Mouse (Mus musculus): ENCODE measurements around the gene Mical3. TPM values are rescaled to one million over a fixed set of nuclear protein-coding genes. Genes with fewer than 3 reads are reported as not detected.

Gene Mical3
- total RNA-seq, 2 experiments from 2014 or later = 43.0 to 75.5 TPM

DNA sequence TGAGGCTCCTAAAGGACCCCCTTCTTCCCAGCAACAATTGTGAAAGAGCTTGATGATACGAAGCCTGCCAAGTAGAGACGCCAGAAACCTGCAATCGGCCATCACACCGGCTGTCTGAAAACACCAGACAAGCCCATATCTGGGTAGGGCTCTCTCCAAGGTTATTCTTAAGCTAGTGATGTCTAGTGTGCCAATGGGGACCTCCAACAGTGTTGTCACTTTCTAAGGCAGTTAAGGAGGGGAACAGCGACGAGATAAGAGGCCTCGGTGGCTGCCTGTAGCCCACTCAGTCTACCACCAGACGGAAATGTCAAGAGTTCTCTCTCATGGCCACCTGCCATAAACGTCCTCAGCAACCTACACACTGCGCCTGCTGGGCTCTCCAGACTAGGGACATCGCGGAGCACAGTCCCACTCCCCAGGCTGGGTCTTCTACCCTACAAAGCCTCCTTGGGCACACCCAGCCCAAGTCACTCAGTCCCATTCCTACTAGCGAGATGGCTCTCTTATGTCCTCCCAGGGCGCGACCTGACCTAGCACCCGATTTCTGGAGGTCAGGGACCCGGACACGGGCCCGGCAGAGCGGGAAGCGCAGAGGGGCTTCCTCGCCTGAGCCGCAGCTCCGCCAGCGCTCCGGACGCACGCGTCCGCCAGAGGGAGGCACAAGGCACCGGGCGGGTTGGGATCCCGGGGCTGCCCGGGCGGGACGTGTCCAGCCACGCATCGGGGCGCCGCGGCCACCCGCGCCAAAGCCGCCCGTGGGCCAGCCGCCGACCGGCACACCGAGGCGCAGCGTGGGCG, 21.4 kb downstream of the Mical3 start:
- peak; percentile 57 for DNase-seq

DNA sequence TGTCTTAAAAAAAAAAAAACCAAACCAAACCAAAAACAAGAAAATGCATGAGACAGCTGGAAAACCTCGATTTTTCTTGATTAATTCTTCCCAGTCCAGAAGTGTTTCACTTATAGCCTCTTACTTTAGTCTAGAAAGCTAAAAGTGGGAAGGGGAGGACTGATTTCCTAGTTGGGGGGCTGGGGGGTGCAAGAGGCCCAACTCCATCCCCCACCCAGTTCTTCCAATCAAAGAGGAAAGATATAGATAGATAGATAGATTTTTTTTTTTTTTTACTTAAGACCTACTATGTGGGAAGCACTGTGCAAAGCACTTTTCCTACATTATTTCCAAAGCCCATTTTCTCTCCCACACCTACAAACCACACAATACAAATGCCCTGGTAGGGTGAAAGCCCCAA, 22.7 kb downstream of the Mical3 start:
- DNase-seq = no peak

DNA sequence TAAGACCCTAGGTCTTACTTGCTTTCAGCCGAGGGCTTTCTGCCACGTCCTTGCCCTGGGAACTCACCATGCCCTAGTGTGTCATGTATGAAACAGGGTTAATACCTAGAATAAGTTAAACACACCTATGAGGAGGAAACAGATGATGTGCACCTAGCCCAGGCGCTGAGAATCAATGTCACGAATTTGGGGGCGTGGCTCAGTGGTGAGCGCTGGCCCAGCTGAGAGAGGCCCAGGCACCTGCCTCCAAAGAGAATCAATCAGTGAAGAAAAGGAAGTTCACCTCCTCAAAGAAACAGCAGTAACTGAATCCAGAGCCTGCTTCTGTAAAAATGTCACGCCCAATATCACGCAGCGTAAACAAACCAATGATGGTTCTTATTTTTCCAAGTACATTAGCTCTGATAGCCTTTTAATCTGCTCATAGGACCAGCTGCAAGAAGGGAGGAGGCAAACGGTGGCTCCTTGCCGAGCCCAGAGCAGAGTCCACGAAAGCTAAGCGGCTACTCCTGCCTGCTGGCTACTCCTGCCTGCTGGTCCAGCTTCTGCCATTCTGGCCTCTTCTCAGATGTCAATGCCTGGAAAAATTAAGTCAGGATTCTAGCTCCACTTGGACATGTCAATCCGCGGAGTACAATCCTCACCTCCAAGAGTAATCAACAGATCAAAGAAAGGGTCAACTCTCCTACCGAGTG, 23.9 kb downstream of the Mical3 start:
- no peak for DNase-seq

DNA sequence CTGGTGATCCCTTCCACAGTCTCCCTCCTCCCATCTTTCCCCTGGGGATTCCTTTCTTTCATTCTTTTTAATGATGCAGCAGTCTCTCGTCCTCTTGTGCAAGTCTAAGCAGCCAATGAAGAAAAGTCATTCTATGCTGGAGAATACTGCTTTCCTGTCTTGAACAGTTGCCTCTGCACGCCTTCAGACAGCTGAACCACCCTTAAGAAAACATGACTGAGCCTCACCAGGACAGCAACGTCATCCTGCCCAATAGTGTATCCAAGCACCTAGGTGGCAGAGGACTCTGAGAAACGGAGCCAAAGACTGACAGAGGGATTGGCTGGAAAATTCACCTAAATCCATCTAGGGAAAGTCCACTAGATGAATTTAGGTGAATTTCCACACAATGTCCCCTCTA, 25.1 kb downstream of the Mical3 start:
- DNase-seq = no peak

DNA sequence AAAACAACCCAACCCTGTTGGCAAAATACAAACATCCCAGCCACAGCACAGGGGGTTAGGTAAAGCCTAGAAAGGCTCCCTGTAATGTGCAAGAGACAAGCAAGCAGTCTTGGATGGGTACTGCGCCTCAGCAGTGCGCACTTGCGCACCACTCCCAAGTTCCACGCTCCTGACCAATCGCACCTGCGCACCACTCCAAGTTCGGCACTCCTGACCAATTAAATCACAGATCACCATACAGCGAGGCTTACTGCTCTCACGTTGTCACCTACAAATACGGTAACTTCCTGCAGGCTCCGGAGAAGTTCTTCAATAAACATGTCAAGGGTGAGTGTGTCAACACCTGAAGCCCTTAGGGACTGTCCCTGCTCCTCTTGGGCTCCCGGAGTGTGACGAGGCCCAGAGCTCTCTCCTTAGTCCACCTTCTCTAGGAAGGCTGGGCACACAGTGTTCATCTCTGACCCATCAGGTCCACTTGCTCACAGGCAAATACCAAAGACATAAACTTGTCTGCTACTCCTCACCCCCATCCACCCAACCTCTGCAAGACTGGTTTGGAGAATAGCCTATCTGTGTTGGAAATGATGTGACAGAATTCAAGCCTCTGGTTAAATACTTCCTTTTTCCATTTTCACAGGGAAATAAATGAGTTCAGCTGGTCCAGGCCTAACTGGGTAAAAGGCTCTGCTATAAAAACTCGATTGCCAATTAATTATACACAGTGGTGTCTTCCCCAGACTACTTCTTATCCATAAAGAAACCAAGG, 27.2 kb downstream of the Mical3 start:
- no peak for DNase-seq

DNA sequence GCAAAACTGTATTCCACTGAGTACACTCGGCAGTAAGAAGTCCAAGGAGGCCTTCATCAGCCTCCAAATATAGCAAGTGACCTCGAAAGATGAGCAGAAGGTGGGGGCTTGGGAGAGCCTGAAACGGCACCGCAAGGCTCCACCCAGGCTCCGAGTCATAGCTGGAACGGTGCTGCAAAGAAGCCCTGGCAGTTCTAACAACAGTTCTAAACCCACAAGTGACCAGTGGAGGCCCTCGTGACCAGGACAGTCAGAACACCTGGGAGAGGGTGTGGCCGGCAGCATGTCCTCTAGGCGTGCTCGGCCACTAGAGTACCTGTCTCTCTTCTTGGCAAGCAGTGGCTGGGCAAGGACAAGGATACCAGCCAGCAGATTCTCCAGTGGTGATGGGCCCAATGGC, 27.9 kb downstream of the Mical3 start:
- peak; percentile 66 for DNase-seq

DNA sequence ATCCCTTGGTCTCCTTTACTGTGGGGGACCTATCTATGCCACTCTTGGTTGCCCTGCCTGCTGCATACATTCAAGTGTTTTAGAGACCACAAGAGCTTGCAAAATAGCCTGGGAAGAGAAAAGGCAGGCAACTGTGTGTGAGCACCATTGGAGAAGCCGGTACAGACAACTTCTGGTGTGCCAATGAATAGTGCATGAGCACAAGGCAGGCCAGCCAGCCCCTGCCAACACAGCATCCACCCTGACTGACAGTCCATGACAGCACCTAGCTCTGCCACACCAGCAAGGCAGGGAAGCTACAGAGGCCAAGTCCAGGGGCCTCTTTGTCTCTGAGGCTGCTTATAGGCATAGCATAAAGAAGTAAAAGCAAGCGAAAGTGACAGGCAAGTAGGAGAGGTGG, 28.7 kb downstream of the Mical3 start:
- DNase-seq = no peak

DNA sequence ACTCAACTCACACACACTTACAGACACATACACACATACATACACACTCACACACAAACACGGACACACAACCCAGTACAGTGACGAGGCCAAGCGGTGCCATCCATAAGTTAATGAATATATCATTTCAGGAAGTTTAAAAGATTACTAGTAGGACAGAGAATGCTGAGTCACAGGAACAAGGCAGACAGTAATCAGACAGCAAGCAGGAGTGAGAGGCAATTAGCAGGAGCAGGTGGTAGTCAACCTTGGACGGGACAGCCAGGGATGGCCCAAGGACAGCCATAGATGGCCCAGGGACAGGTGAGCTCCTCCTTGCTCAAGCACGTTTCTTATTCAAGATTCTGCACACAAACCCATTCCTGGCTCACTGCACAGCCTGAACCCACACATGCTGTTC, 29.6 kb downstream of the Mical3 start:
- no peak for DNase-seq

DNA sequence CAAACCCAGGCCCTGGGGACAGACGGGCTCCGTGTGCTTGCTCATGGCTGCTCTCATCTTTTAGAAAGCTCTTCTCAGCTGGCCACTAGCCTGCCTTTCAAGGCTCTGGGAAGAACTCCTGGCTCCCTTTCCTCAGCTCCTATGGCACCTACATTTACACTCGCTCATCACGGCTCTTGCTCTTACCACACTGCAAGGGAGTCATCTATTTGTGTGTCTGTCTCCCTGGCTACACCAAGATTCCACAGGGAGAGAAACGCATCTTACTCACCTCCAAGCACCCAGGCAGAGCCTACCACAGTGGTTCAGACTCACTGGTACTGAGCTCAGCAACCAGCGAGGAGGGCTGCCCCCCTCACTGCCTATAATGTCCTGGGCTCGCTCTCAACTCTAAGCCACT, 31.0 kb downstream of the Mical3 start:
- no peak for DNase-seq

DNA sequence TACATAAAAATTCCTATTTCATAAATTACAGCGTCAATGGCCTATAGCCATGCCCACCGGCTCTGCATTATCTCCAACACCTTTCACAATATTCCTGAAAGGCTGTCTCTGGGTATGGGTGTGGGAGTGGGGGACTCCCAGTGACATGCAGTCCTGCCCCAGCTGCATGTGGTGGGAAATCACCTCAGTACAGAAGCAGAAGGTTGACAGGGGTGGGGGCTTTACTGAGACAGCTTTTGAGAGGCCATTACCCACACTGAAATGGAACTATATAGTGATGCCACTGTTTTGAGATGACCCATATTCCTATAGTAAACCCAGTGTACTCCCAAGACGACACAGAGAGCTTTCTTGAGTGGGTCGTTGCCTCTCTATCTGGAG, 31.6 kb downstream of the Mical3 start:
- no peak for DNase-seq

DNA sequence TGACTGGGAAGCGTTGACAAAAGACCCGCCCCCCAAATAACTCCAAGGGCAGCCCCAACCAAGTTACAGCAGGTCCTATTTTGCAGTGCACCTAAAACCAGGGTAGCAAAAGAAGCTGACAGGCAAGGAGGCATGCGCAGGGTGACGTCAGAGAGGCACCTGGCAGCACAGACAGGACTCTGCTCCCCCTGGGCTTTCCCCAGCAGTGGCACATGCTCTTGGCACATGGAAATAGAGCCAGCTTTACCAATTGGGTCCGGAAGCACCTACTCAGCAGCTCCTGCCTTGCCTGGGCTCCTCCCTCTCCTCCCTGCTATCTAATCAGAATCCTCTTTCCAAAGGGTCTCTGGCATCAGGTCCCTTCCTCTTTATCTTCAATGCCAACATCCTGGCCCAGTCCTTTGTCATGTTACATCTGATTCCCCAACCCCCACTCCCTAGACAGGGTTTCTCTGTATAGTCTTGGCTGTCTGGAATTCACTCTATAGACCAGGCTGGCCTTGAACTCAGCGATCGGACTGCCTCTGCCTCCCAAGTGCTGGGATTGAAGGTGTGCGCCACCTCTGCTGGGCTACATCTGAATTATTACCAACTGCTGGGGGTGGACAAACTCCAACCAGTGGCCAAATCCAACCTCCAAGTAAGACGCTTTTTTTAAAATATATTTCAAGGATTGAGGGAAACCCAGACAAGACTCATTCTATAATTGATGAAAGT, 32.1 kb downstream of the Mical3 start:
- peak; percentile 50 for DNase-seq

DNA sequence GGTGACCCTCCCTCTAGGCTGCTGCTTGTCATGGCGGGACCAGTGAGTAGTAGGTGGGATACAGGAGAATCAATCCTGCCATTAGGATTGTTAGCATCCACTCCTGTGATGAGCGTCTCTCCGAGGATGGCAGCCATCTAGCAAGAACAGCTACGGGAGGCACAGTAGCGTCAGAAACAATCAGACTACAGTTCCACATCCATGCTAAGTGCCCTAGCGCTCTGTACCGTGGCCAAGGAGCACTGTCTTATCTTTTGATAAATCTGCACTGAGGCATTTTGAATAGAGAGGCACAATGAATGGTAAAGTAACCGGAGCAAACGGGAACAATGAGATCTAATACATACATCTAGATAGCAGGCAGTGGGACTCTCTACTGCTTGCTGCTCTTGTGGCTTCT, 32.7 kb downstream of the Mical3 start:
- DNase-seq = no peak

DNA sequence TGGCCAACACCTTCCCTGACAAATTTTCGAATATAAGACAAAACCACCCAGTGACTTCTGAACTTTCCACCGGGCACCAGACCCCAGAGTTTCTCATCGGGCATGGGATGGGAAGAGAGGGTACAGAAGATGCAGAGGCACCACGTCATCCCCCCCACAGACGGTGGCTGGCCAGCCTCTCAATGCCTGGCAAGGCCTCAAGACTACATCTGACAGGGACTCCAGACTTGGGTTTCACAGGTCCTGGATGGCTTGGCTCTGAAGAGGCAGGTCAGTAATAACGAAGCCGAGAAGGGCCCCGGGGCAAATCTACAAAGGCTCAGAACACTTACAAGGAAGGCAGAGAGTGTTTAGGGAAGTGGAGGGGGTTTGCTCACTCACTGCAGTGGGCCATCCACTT, 33.9 kb downstream of the Mical3 start:
- DNase-seq = no peak

DNA sequence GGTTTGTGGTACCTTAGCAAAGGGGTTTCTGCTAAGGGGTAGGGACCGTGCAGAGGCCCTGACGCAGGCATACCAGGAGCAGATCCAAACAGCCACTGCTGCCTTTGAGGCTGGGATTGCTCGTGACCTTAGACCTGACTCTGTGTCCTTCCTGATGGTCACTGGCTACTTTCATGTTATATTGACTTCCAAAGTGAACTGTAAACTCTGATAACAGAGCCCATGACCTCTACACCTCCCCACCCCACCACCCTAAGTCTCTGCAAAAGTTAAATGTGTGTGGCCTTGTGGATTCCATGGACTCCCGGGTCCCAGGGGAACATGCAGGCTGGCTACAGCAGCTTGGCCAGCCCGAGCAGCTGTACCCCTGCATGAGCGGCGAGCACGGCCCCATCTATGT, 34.4 kb downstream of the Mical3 start:
- DNase-seq = no peak

DNA sequence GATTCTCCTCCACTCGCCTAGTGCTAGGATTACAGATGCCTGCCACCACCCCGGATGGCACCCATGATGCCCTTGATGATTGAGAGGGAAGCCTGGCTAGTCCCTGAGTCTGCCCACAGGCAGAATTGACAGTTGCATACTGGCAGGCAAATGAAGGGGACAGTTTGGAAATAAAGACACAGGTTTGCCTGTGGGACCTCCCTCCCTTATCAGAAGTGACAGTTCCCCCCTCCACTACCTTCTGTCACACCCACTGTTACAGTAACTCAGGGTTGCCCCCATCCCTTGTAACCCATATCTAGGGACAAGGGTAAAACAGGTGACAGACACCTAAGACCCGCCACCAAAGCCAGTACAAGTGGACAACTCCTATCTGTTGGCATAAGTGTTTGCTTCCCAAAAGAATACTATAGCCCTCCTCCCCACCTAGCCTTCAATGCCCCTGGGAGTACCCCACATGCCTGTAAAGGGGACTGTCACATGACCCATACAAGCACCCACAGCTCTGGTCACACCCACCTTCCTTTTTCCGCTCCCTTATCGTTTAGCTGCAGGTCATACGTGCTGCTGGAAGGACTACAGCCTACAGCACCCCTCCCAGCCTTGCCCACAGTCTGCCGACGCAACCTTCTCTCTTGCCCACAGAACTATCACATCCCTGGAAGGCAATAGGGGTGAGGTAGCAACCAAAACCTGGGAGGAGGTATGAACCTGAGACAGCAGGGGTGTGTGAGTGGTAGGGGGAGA, 37.0 kb downstream of the Mical3 start:
- no peak for DNase-seq

DNA sequence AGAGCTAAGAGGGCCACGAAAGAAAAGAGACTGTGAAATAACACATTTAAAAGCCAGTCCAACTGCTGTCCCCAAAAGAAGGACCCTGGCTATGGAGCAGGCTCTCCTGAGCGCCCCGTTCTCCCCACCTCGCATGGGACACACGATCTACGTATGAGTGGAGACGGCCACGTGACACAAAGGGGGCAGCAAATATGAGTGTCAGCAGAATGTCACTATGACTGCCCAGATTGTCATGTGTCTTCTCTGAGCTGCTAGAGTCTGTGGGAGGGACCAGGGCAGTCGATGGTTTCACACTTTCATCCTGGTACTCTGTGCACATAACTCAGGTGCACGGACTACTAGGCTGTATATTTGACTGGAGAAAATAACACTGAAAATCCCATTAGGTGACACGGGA, 40.0 kb downstream of the Mical3 start:
- DNase-seq = no peak

DNA sequence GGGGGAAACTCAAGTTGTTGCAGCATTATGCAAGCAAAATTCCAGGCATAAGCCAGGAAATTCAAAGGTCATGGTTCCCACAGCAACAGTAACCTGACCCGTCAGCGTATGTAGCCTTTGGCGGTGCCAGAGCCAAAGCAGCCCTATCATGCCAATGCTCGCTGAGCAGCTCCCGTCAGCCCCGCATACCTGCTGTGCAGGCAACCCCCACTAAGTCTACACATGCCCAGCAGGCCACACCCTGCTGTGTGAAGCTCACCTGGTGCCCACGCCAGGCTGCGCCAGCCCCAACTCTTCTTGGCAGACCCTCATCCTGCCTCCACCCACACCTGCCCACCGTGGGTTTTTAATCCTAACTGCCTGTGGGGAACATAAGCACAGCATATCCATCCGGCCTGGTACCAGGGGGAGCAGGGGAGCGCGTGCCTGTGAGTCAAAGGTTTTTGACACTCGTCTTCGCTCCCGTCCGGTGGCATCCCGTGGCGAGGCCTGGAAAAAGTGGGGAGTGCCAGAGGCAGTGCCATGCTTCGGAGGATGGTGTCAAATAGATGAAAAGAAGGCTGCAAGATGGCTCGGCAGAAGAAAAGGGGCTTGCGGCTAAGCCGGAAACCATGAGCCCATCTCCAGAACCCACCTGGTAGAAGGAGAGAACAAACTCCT, 43.1 kb downstream of the Mical3 start:
- peak; percentile 79 for DNase-seq

DNA sequence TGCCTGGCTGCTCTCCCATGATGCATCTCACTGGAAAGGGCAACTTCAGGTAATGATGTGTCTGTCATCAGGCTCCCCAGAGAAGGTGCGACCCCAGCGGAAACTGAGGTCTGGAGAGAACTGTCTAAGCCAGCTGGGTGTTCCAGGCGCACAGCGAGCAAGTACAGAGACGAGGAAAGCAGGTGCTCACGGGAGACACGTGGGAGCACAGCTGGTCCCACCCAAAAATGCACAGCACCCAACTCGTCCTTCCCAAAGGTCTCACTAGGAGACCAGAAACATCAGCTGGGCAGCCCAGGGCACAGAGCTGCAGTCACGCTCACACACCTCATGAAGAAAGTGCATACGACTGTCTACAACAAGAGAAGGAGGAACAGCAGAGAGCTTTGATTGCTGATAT, 43.7 kb downstream of the Mical3 start:
- DNase-seq = no peak

DNA sequence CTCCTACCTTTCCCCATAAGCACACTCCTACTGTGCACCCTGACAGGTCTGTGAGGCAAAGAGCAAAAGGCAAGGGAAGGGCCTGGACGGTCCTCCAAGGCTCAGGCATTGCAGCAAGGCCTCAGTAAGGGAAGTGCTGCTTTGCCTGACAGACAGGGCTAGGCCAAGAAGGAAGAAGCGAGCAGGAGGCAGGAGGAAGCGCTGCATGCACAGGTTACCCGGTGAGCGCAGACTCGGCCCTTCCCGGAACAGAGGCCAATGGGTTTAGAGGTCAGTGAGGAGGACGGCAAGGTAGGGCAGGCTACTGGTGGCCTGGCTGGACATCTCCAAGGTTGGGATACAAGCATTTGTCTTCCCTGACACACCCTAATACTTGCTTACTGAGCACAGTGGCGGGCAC, 44.6 kb downstream of the Mical3 start:
- DNase-seq = no peak

DNA sequence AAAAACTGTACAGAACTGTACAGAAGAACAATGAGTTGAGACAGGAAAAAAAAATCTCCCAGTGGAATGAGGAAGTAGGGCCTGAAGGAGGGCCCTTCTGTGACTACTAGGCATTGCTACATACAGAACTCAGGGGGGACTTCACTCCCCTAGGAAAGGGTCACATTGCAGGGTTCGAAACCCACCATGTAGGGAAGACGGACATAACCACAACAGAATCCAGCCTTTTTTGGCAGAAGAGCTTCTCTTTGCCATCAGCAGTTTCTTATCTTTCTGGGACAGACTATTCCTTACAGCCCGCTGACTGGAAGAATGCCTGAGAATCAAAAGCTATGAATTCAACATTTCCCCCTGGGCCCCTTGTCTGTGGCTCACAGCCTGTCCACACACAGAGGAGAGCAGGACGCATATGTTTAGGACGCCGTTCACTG, 46.7 kb downstream of the Mical3 start:
- DNase-seq = no peak

DNA sequence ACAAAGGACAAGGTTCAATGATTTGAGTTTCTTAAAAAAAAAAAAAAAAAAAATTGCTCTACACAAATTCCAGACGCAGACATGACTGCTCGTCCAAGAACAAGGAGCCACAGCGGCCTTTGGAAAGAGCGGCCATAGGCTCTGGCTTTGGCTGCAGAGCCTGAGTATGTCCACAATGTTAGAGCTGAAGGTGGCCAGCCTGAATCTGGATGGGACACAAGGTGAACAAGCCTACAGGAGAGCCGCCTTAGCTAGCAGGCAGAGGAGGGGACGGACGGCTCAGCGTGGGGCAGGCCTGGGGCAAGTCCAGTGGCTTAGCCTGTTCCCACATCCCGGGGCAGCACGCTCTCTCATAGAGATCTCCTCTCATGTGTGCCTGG, 48.7 kb downstream of the Mical3 start:
- no peak for DNase-seq

All from adrenal gland, postnatal 10 days (tissue).